Mouse (Mus musculus) myocyte (in vitro differentiated cells): ENCODE results near the gene Gm45062. TPM values are rescaled to one million over a fixed set of nuclear protein-coding genes. Genes with fewer than 3 reads are reported as not detected.

Experiments used
- H3K27me3 ChIP-seq: one replicate; pipeline ENCODE4 v1.6.1; 2011; ENCODE audit not compliant: control insufficient read depth, insufficient read depth, insufficient read length
- H3K36me3 ChIP-seq: one replicate; pipeline ENCODE4 v1.6.1; 2011; ENCODE audit not compliant: control insufficient read depth, insufficient read depth
- H3K4me2 ChIP-seq: one replicate; pipeline ENCODE4 v1.6.1; 2011; ENCODE audit warnings: low read depth, control low read depth
- H3K4me3 ChIP-seq: one replicate; pipeline ENCODE4 v1.5.1; 2011; ENCODE audit warnings: mild to moderate bottlenecking, control low read depth, moderate library complexity
- H3K79me2 ChIP-seq: one replicate; pipeline ENCODE4 v1.6.1; 2011; ENCODE audit not compliant: control insufficient read depth, insufficient read depth
- H3ac ChIP-seq: one replicate; pipeline ENCODE4 v1.6.1; 2011; ENCODE audit not compliant: control insufficient read depth, insufficient read length
- CEBPB ChIP-seq: IDR thresholded peaks from 2 replicates; pipeline ENCODE4 v1.6.1; 2011; ENCODE audit warnings: mild to moderate bottlenecking, moderate library complexity; ENCODE audit not compliant: poor library complexity, insufficient read depth, severe bottlenecking
- E2F4 ChIP-seq: IDR thresholded peaks from one replicate; pipeline ENCODE4 v1.6.1; 2011; ENCODE audit warnings: mild to moderate bottlenecking, control low read depth, moderate library complexity; ENCODE audit not compliant: insufficient read depth
- MAX ChIP-seq: IDR thresholded peaks from one replicate; pipeline ENCODE4 v1.6.1; 2011; ENCODE audit warnings: low read depth, mild to moderate bottlenecking, control low read depth
- MYOD1 ChIP-seq, 3 experiments: IDR thresholded peaks; one replicate each; pipeline ENCODE4 v1.6.1; 2011; ENCODE audit warnings: control low read depth in 2 of 3, low read depth in 2 of 3, mild to moderate bottlenecking in 2 of 3, moderate library complexity in 1 of 3; ENCODE audit not compliant: insufficient read length in 2 of 3, control insufficient read depth in 1 of 3
- MYOG ChIP-seq, 3 experiments: IDR thresholded peaks; one replicate each; pipeline ENCODE4 v1.6.1; 2011; ENCODE audit warnings: control low read depth in 2 of 3, low read depth in 2 of 3, mild to moderate bottlenecking in 2 of 3; ENCODE audit not compliant: insufficient read length in 2 of 3, control insufficient read depth in 1 of 3, insufficient read depth in 1 of 3
- POLR2A ChIP-seq: IDR thresholded peaks from one replicate; pipeline ENCODE4 v1.6.1; 2011; ENCODE audit warnings: low read depth, mild to moderate bottlenecking, control low read depth, moderate library complexity; ENCODE audit not compliant: insufficient read length
- POLR2AphosphoS2 ChIP-seq: IDR thresholded peaks from one replicate; pipeline ENCODE4 v1.6.1; 2011; ENCODE audit warnings: low read depth, control low read depth; ENCODE audit not compliant: insufficient read length
- REST ChIP-seq: IDR thresholded peaks from one replicate; pipeline ENCODE4 v1.6.1; 2011; ENCODE audit warnings: mild to moderate bottlenecking, control low read depth, moderate library complexity; ENCODE audit not compliant: insufficient read depth, insufficient read length
- SRF ChIP-seq: IDR thresholded peaks from one replicate; pipeline ENCODE4 v1.6.1; 2011; ENCODE audit warnings: low read depth; ENCODE audit not compliant: control insufficient read depth, insufficient read length
- TCF12 ChIP-seq: IDR thresholded peaks from one replicate; pipeline ENCODE4 v1.6.1; 2011; ENCODE audit warnings: mild to moderate bottlenecking, control low read depth; ENCODE audit not compliant: poor library complexity, insufficient read depth, severe bottlenecking
- TCF3 ChIP-seq: IDR thresholded peaks from one replicate; pipeline ENCODE4 v1.6.1; 2011; ENCODE audit warnings: low read depth, control low read depth; ENCODE audit not compliant: insufficient read length
- USF1 ChIP-seq: IDR thresholded peaks from one replicate; pipeline ENCODE4 v1.6.1; 2011; ENCODE audit warnings: low read depth, mild to moderate bottlenecking, control low read depth, moderate library complexity
- polyA plus RNA-seq: library from polyadenylated mRNA; unstranded; fragments of >200 nt; fragmentation: generic; extraction: Trizol; gene quantifications from one replicate; pipeline ENCODE4 v1.2.1, GENCODE M21; 2012; ENCODE audit warnings: missing spikeins

The Gm45062 gene
- polyA plus RNA-seq, 1 experiment, result 0.71 TPM

- H3K27me3 ChIP-seq, result no peaks in the 10 kb centered on the region
- H3K4me2 ChIP-seq, result no peak overlapping the region
- TF ChIP-seq MYOD1 (IDR thresholded peaks at IDR 0.05; ENCODE audit: control insufficient read depth in 1 of 3, insufficient read length in 2 of 3, low read depth in 2 of 3) (no peak), MAX (no peak), POLR2AphosphoS2 (no peak), CEBPB (no peak), MYOG (IDR thresholded peaks at IDR 0.05; ENCODE audit: control insufficient read depth in 1 of 3, insufficient read depth in 1 of 3, insufficient read length in 2 of 3, low read depth in 2 of 3) (no peak), TCF12 (no peak), SRF (no peak), USF1 (no peak), TCF3 (no peak), REST (no peak), POLR2A (no peak)
- H3K79me2 ChIP-seq, result no peaks in the 10 kb centered on the region
- no peak overlapping the region for H3ac ChIP-seq
- no peaks in the 10 kb centered on the region for H3K36me3 ChIP-seq
- no peak overlapping the region for H3K4me3 ChIP-seq
These were observed 238.6 kb downstream of the Gm45062 start for GRCm38 (mm10) chr6:8497868-8498257.

GRCm38 (mm10) chr6:8498961-8499360 lies 239.7 kb downstream of the Gm45062 start:
- H3K4me2 ChIP-seq, result no peak overlapping the region
- H3K36me3 ChIP-seq, result no peaks in the 10 kb centered on the region
- TF ChIP-seq MYOD1 (IDR thresholded peaks at IDR 0.05; ENCODE audit: control insufficient read depth in 1 of 3, insufficient read length in 2 of 3, low read depth in 2 of 3), result no peak
- TF ChIP-seq USF1, result no peak
- no peak for TF ChIP-seq TCF3
- TF ChIP-seq MAX, result no peak
- TF ChIP-seq MYOG (IDR thresholded peaks at IDR 0.05; ENCODE audit: control insufficient read depth in 1 of 3, insufficient read depth in 1 of 3, insufficient read length in 2 of 3, low read depth in 2 of 3), result no peak
- no peak for TF ChIP-seq SRF
- no peak for TF ChIP-seq E2F4
- no peak for TF ChIP-seq CEBPB
- TF ChIP-seq POLR2A, result no peak
- no peak for TF ChIP-seq TCF12
- TF ChIP-seq REST, result no peak
- H3K4me3 ChIP-seq, result no peak overlapping the region
- H3K27me3 ChIP-seq, result no peaks in the 10 kb centered on the region
- H3K79me2 ChIP-seq, result no peaks in the 10 kb centered on the region
- H3ac ChIP-seq, result no peak overlapping the region

GRCm38 (mm10) chr6:8503953-8504352 lies 244.7 kb downstream of the Gm45062 start:
- Histone ChIP-seq H3K27me3 (no peaks in the 10 kb centered on the region), H3K36me3 (no peaks in the 10 kb centered on the region), H3K79me2 (no peaks in the 10 kb centered on the region), H3K4me2 (no peak overlapping the region), H3K4me3 (no peak overlapping the region), H3ac (no peak overlapping the region)
- TF ChIP-seq SRF, result no peak
- TF ChIP-seq TCF12, result no peak
- TF ChIP-seq POLR2A, result no peak
- no peak for TF ChIP-seq CEBPB
- no peak for TF ChIP-seq MAX
- TF ChIP-seq POLR2AphosphoS2, result no peak
- TF ChIP-seq E2F4, result no peak
- no peak for TF ChIP-seq REST
- no peak for TF ChIP-seq MYOG (IDR thresholded peaks at IDR 0.05; ENCODE audit: control insufficient read depth in 1 of 3, insufficient read depth in 1 of 3, insufficient read length in 2 of 3, low read depth in 2 of 3)
- no peak for TF ChIP-seq MYOD1 (IDR thresholded peaks at IDR 0.05; ENCODE audit: control insufficient read depth in 1 of 3, insufficient read length in 2 of 3, low read depth in 2 of 3)
- TF ChIP-seq USF1, result no peak
- no peak for TF ChIP-seq TCF3

GRCm38 (mm10) chr6:8504521-8505228 lies 245.4 kb downstream of the Gm45062 start:
- no peaks in the 10 kb centered on the region for H3K27me3 ChIP-seq
- no peaks in the 10 kb centered on the region for H3K79me2 ChIP-seq
- no peak overlapping the region for H3ac ChIP-seq
- no peaks in the 10 kb centered on the region for H3K36me3 ChIP-seq
- TF ChIP-seq SRF (no peak), USF1 (no peak), TCF12 (no peak), MAX (no peak), MYOD1 (IDR thresholded peaks at IDR 0.05; ENCODE audit: control insufficient read depth in 1 of 3, insufficient read length in 2 of 3, low read depth in 2 of 3) (no peak)
- no peak overlapping the region for H3K4me3 ChIP-seq
- H3K4me2 ChIP-seq, result no peak overlapping the region

- Histone ChIP-seq H3K79me2 (no peaks in the 10 kb centered on the region), H3K4me2 (no peak overlapping the region)
These were observed 247.4 kb downstream of the Gm45062 start for GRCm38 (mm10) chr6:8506631-8507030.

More at GRCm38 (mm10) chr6:8506631-8507030, 247.4 kb downstream of the Gm45062 start:
- Histone ChIP-seq H3K4me3 (no peak overlapping the region), H3ac (no peak overlapping the region), H3K36me3 (no peaks in the 10 kb centered on the region), H3K27me3 (no peaks in the 10 kb centered on the region)
- TF ChIP-seq E2F4 (no peak), USF1 (no peak), TCF3 (no peak), MAX (no peak), REST (no peak)
